Mouse (Mus musculus): ENCODE measurements around the gene Sptan1.

GRCm38 (mm10) chr2:30044550-30044949 is 79.2 kb downstream of the Sptan1 start:
- no peak for TF ChIP-seq CTCF (IDR thresholded peaks at IDR 0.05; ENCODE audit: borderline replicate concordance, extremely low read depth, insufficient read depth, insufficient read length)
- no peak for TF ChIP-seq POLR2A (IDR thresholded peaks at IDR 0.05; ENCODE audit: borderline replicate concordance, extremely low read depth, insufficient read depth, insufficient read length, poor library complexity, severe bottlenecking)

Data from brain, embryonic 14.5 days (tissue).